Mouse (Mus musculus): ENCODE measurements around the gene Wwox.

GRCm38 (mm10) chr8:114469208-114469590 is 29.7 kb downstream of the Wwox start:
- TF ChIP-seq POLR2AphosphoS5 (IDR thresholded peaks at IDR 0.05; ENCODE audit: borderline replicate concordance, low read depth, low read length) (no peak), POLR2A (IDR thresholded peaks at IDR 0.05; ENCODE audit: control insufficient read depth in 1 of 2, insufficient read depth in 1 of 2, low read depth in 1 of 2, low read length in 2 of 2, poor library complexity in 1 of 2) (no peak), CTCF (IDR thresholded peaks at IDR 0.05 in 2 of 3, conservative IDR thresholded peaks at IDR 0.05 in 1 of 3; ENCODE audit: control insufficient read depth in 1 of 3, insufficient read depth in 1 of 3, low read depth in 2 of 3, low read length in 3 of 3, poor library complexity in 1 of 3, severe bottlenecking in 1 of 3) (peak; percentile 35 to 43 (median 36))
